Mouse (Mus musculus): Measurements from ENCODE around the gene Os9.

- TF ChIP-seq CTCF (IDR thresholded peaks at IDR 0.05; ENCODE audit: control insufficient read depth, insufficient read depth, insufficient replicate concordance, low read depth, low read length) (no peak), POLR2A (IDR thresholded peaks at IDR 0.05; ENCODE audit: control insufficient read depth, low read depth, low read length) (peak; percentile 19; the same call in 1 of the 2 replicates)
Measured at GRCm38 (mm10) chr10:127066519-127067018, 54.4 kb downstream of the Os9 start.

Data from testis, adult 2 months (tissue).